Comparison of ENCODE assay signal across 10 mouse cellular contexts in the genomic region with DNA sequence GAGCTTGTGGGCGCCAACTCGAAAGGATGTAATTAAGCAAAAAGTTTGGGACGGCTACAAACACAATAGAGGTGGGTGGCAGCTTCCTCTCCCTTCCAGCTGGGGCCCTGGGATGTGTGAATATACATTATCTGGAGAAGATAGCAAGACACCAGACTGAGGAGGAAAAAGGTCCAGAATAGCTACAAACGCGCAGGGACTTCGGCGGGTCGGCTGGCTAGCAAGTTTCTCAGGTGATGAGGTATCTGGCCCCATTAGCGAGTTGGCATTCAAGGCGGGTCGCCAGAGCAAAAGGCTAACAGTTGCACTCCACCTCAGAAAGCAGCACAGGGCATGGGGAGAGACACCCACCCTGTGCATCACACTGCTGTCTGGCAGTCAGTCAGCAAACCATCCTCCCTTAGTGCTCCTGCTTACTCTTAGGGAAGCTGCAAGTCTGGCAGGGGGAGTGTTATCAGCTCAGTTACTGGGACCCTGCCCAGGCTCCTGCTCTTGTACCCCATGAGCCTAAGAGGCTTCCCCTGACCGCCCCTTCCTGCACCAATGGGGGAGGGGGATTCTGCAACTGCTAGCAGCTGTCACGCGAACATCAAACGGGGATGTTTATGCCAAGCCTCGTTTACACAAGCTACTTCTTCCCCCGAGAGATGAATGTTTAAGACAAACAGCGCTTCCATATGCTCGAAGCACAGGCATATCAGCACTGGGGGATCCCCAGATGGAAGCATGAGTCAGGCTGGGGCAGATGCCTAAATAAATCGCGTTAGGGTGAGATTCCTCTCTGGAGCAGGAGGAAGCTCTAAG.
A peak's percentile ranks its signal among the peaks of the same experiment; 100 is the strongest.
DNase-seq lines count a peak whose midpoint lies in the region; ATAC-seq and TF ChIP-seq lines count a peak whose summit lies in the region.
"Had no signal": no experiment of that assay in that cellular context is flagged by ENCODE, and none has a peak within 500 bp of the region (broad histone marks: within the 10 kb centered on the region; RNA-seq: fewer than 3 reads in every experiment).

No protein-coding gene starts in this region.

- no peaks in the 10 kb centered on the region for H3K27me3 ChIP-seq in cerebellum, adult 2 months (ENCODE audit: control insufficient read depth, insufficient read depth, low read length)
- H3K27me3 ChIP-seq: Patski had no signal

- H3K4me3 ChIP-seq in cerebellum, adult 2 months (replicated peaks; ENCODE audit: insufficient read depth, low read depth, low read length) = no peak overlapping the region

- WGBS in cerebellum, adult 2 months = 54% methylated on average over 21 of the region's 21 CpGs

- no peak for TF ChIP-seq POLR2A in cerebellum, adult 2 months (IDR thresholded peaks at IDR 0.05; ENCODE audit: borderline replicate concordance, insufficient read depth, low read length)

- peak; percentile 32 to 36 for DNase-seq in cerebellum, adult 2 months
- DNase-seq in cerebellum, postnatal 4 days (ENCODE audit: low spot score in 2 of 2) = no peak
- peak; percentile 28 for DNase-seq in thymus, postnatal 0 days (ENCODE audit: low spot score)
- no peak for DNase-seq in thymus, adult 18-20 months
- DNase-seq in left cerebral cortex, postnatal 25 days (ENCODE audit: low spot score in 2 of 2) = peak; percentile 63 to 95
- DNase-seq in spleen, adult 18-20 months = no peak

- no peak for ATAC-seq in megakaryocyte progenitor cell, adult 5-6 weeks (replicated peaks; ENCODE audit: poor library complexity)
- no peak for ATAC-seq in erythroid progenitor cell, adult 5-6 weeks (replicated peaks; ENCODE audit: low FRiP score, poor library complexity, severe bottlenecking)
- ATAC-seq: inflammation-experienced regulatory T-cells, adult 6 months; Patski had no signal

- no peak for TF ChIP-seq CTCF in cerebellum, adult 2 months (IDR thresholded peaks at IDR 0.05; ENCODE audit: borderline replicate concordance, insufficient read depth, low read depth, low read length)

- intact Hi-C loops in left cerebral cortex, postnatal 25 days (cut with DNase I) = loop anchor here (1.0 to 5.0 kb wide), 3 partner anchors 37 to 321 kb away; a partner anchor contains a TSS

- H3K27ac ChIP-seq in cerebellum, adult 2 months (ENCODE audit: insufficient read depth, low read length) = no peak overlapping the region

- peaks cover 39% of the 10 kb centered on the region for H3K4me1 ChIP-seq in cerebellum, adult 2 months (ENCODE audit: control insufficient read depth, insufficient read depth, low read length)

Comparison
In these comparisons a context has a peak if more than half of its experiments do, and no peak if none do; other contexts are left out.
1. DNase-seq: peak in cerebellum, adult 2 months (2 of 2), thymus, postnatal 0 days (single experiment) and left cerebral cortex, postnatal 25 days (2 of 2); none in cerebellum, postnatal 4 days (0 of 2), thymus, adult 18-20 months (0 of 2) and spleen, adult 18-20 months (0 of 2).